Mouse (Mus musculus): ENCODE data around the gene Pafah1b1. TPM values are rescaled to one million over a fixed set of nuclear protein-coding genes. Genes with fewer than 3 reads are reported as not detected.

Gene Pafah1b1
- total RNA-seq, 2 experiments from 2014 or later = 393 to 420 TPM

- intact Hi-C loops (cut with DNase I) = no loop called here
- DNase-seq = no peak
These were observed 58.7 kb downstream of the Pafah1b1 start for GRCm38 (mm10) chr11:74665631-74666283.

- intact Hi-C loops (cut with DNase I) = no loop called here
- DNase-seq = no peak
These were observed 59.6 kb downstream of the Pafah1b1 start for GRCm38 (mm10) chr11:74664906-74665305.

- no peak for DNase-seq
- intact Hi-C loops (cut with DNase I) = no loop called here
These were observed 60.2 kb downstream of the Pafah1b1 start for GRCm38 (mm10) chr11:74664279-74664678.

- intact Hi-C loops (cut with DNase I) = no loop called here
- no peak for DNase-seq
These were observed 62.2 kb downstream of the Pafah1b1 start for GRCm38 (mm10) chr11:74662221-74662620.

GRCm38 (mm10) chr11:74661641-74662040 is 62.8 kb downstream of the Pafah1b1 start:
- DNase-seq = no peak
- intact Hi-C loops (cut with DNase I) = no loop called here

- intact Hi-C loops (cut with DNase I) = no loop called here
- no peak for DNase-seq
These were observed 64.1 kb downstream of the Pafah1b1 start for GRCm38 (mm10) chr11:74660336-74660735.

- DNase-seq = no peak
- intact Hi-C loops (cut with DNase I) = no loop called here
These were observed 68.5 kb downstream of the Pafah1b1 start for GRCm38 (mm10) chr11:74655941-74656340.

- no peak for DNase-seq
- intact Hi-C loops (cut with DNase I) = no loop called here
These were observed 71.1 kb downstream of the Pafah1b1 start for GRCm38 (mm10) chr11:74653385-74653784.

- DNase-seq = peak; percentile 35
- intact Hi-C loops (cut with DNase I) = no loop called here
These were observed 71.7 kb downstream of the Pafah1b1 start for GRCm38 (mm10) chr11:74652791-74653191.

- intact Hi-C loops (cut with DNase I) = no loop called here
These were observed 73.8 kb downstream of the Pafah1b1 start for GRCm38 (mm10) chr11:74650576-74651100.

GRCm38 (mm10) chr11:74649647-74650551 is 74.6 kb downstream of the Pafah1b1 start:
- peak; percentile 31 for DNase-seq
- intact Hi-C loops (cut with DNase I) = no loop called here

More at GRCm38 (mm10) chr11:74650576-74651100, 73.8 kb downstream of the Pafah1b1 start:
- DNase-seq = no peak

- intact Hi-C loops (cut with DNase I) = no loop called here
- DNase-seq = peak; percentile 96
These were observed 75.3 kb downstream of the Pafah1b1 start, which contains the start of gene Cluh for GRCm38 (mm10) chr11:74649095-74649646. Gene Cluh (plus strand): TSS chr11:74649495.

GRCm38 (mm10) chr11:74648676-74649075 is 75.8 kb downstream of the Pafah1b1 start:
- intact Hi-C loops (cut with DNase I) = no loop called here
- DNase-seq = no peak

GRCm38 (mm10) chr11:74647966-74648365 is 76.5 kb downstream of the Pafah1b1 start:
- no peak for DNase-seq
- intact Hi-C loops (cut with DNase I) = no loop called here

GRCm38 (mm10) chr11:74639628-74640027 is 84.8 kb downstream of the Pafah1b1 start:
- intact Hi-C loops (cut with DNase I) = no loop called here

GRCm38 (mm10) chr11:74638791-74639411 is 85.6 kb downstream of the Pafah1b1 start:
- intact Hi-C loops (cut with DNase I) = no loop called here
- no peak for DNase-seq

More at GRCm38 (mm10) chr11:74639628-74640027, 84.8 kb downstream of the Pafah1b1 start:
- DNase-seq = no peak

GRCm38 (mm10) chr11:74637971-74638790 is 86.3 kb downstream of the Pafah1b1 start:
- peak; percentile 73 for DNase-seq
- intact Hi-C loops (cut with DNase I) = no loop called here

- intact Hi-C loops (cut with DNase I) = no loop called here
- no peak for DNase-seq
These were observed 87.0 kb downstream of the Pafah1b1 start for GRCm38 (mm10) chr11:74637486-74637885.

GRCm38 (mm10) chr11:74634490-74635275 is 89.8 kb downstream of the Pafah1b1 start:
- intact Hi-C loops (cut with DNase I) = no loop called here
- peak; percentile 69 for DNase-seq

Measured in left cerebral cortex, postnatal 4 days (tissue).